Mouse (Mus musculus): ENCODE measurements around the gene Psmd8. TPM values are rescaled to one million over a fixed set of nuclear protein-coding genes. Genes with fewer than 3 reads are reported as not detected.

Psmd8 gene
- polyA plus RNA-seq, 1 experiment from 2014 or later, result 302 TPM

DNA sequence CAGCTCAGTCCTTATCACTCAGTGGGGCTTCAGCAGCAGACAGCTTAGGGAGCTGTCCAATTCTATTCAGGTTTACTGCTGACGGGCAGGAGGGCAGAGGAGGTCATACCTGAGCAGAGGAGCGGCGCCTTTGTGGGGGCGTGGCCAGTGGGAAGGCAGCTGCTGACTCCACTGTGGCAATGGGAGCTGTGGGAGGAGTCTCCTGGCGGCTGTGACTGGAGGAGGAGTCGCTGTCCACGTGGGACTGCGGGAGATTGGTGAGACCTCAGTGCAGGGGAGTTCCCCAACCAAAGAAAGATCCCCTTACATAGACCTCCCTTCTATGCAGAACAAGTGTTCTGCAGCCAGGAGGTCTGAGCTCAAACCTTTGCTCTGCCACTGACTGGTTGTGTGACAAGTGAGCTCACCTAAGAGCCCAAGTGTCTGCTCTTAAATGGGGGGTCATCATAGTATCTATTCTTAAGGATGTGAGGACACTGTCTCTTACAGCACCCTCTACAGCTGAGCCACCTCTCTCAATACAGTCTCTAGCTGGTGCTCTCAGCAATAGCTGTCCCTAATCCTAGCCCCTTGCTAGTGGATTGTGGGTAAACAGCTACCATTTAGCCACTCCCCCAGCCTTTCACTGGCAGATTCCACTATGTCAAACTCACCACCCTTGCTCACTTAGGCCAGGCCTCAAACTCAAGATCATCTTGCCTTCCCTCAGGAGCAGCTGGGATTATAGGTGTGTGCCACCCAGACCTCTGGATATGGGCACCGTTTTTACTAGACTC, 17.6 kb downstream of the Psmd8 start:
- Histone ChIP-seq H3K4me2 (replicated peaks) (no peak overlapping the region), H3K4me3 (replicated peaks; ENCODE audit: low read length) (no peak overlapping the region), H3K27ac (no peak overlapping the region), H3K9ac (no peak overlapping the region), H3K4me1 (replicated peaks; ENCODE audit: control insufficient read depth, insufficient read depth, low read length) (peaks cover 4% of the 10 kb centered on the region), H3K9me3 (ENCODE audit: control insufficient read depth, low read length) (no peaks in the 10 kb centered on the region), H3K36me3 (replicated peaks; ENCODE audit: control insufficient read depth, insufficient read depth) (peaks cover 33% of the 10 kb centered on the region), H3K27me3 (ENCODE audit: control insufficient read depth, insufficient read depth, low read length) (0 out of 2 replicates have a peak, but pooled peaks cover 5% of the 10 kb centered on the region)
- no peak for DNase-seq (ENCODE audit: low spot score)
- WGBS, result 26% methylated on average over 9 of the region's 9 CpGs
- ATAC-seq (ENCODE audit: low FRiP score), result no peak

DNA sequence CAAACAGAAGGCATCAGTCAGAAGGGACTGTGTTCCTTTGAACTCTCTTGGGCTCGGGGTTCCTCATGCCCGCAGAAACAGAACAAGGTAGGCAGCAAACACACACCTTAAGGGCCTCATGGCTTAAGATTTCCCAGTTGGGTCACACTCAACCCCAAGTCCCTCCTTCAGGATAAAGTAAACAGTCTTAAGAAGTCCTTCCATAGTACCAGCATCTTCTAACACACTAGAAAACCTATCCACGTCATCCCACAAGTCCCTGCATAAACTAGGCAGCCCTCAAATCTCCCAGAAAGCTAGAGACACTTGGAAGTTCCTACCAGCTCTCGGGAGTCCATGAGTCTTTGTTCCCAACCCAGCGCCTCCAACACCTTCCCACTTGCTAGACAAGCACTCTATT, 18.2 kb downstream of the Psmd8 start:
- no peak for ATAC-seq (ENCODE audit: low FRiP score)
- peaks cover 33% of the 10 kb centered on the region for H3K36me3 ChIP-seq (replicated peaks; ENCODE audit: control insufficient read depth, insufficient read depth)
- no peak overlapping the region for H3K27ac ChIP-seq
- 0 out of 2 replicates have a peak, but pooled peaks cover 5% of the 10 kb centered on the region for H3K27me3 ChIP-seq (ENCODE audit: control insufficient read depth, insufficient read depth, low read length)
- 80% methylated on average over 5 of the region's 5 CpGs for WGBS
- H3K9me3 ChIP-seq (ENCODE audit: control insufficient read depth, low read length), result no peaks in the 10 kb centered on the region
- DNase-seq (ENCODE audit: low spot score), result no peak
- H3K9ac ChIP-seq, result no peak overlapping the region
- H3K4me3 ChIP-seq (replicated peaks; ENCODE audit: low read length), result no peak overlapping the region
- no peaks in the 10 kb centered on the region for H3K4me1 ChIP-seq (replicated peaks; ENCODE audit: control insufficient read depth, insufficient read depth, low read length)
- H3K4me2 ChIP-seq (replicated peaks), result no peak overlapping the region

- Histone ChIP-seq H3K9me3 (ENCODE audit: control insufficient read depth, low read length) (no peaks in the 10 kb centered on the region; the same call in 1 of the 2 replicates), H3K27me3 (ENCODE audit: control insufficient read depth, insufficient read depth, low read length) (0 out of 2 replicates have a peak, but pooled peaks cover 5% of the 10 kb centered on the region), H3K4me1 (replicated peaks; ENCODE audit: control insufficient read depth, insufficient read depth, low read length) (0 out of 2 replicates have a peak, but pooled peaks cover 5% of the 10 kb centered on the region), H3K27ac (no peak overlapping the region), H3K4me3 (replicated peaks; ENCODE audit: low read length) (no peak overlapping the region), H3K4me2 (replicated peaks) (no peak overlapping the region), H3K36me3 (replicated peaks; ENCODE audit: control insufficient read depth, insufficient read depth) (peaks cover 18% of the 10 kb centered on the region), H3K9ac (no peak overlapping the region)
- whole genome bisulfite sequencing, result 0% methylated on average over 5 of the region's 5 CpGs
- ATAC-seq (ENCODE audit: low FRiP score), result no peak
- no peak for DNase-seq (ENCODE audit: low spot score)
These were observed 22.2 kb downstream of the Psmd8 start for GRCm38 (mm10) chr7:29158264-29158663.

DNA sequence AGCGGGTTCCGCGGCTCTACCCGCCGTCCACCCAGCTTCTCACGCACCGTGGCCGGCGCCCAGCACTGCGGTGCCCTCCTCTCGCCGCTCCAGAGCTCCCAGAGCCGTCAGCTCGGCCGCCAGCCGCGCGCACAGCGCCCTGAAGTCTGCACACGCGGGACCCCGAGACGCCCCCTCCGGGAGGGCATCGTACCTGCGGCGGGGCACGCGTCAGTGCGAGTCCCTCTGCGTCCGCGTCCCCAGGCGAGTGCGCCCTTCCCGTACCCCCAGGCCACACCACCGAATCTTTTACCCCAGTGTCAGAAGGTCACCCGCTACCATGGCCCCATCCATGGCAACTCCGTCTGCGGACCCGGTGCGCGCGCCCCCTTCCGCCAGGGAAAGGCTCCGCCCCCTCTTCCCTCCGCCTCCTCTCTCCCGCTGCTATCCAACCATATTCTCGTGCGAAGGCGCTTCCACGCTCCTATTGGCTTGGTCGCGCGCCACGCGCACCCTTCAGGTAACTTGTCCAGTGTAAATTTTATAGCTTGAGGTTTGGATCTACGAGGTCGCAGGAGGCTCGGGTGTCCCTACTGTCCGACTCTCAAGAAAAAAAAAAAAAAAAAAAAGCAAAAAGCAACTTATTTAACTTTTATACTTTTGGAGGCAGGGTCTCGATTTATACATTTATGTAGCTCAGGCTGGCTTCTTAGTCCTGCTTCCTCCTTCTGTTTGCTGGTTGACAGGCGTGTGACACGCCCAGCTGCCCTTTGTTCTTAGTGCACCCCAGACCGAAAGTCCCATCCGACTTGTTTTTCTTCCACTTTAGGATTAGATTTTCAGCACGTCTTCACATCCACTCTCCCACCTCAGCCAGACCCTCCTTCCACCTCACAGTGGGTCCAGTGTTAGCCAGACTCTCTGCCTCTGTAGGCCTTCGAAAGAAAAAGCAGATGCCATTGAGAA, 24.4 kb downstream of the Psmd8 start, which contains the start of gene Fam98c:
Fam98c (minus strand) TSS at position 397 of the 945 bp plus-strand sequence.
- H3K4me2 ChIP-seq (replicated peaks), result peak within 1 kb of the TSS; percentile 90
- 4% methylated on average over 68 of the region's 68 CpGs for WGBS

GRCm38 (mm10) chr7:29155196-29155837, 25.2 kb downstream of the Psmd8 start:
- Histone ChIP-seq H3K27ac (peak overlapping the region; percentile 89), H3K36me3 (replicated peaks; ENCODE audit: control insufficient read depth, insufficient read depth) (no peaks in the 10 kb centered on the region), H3K4me2 (replicated peaks) (peak overlapping the region; percentile 90), H3K9me3 (ENCODE audit: control insufficient read depth, low read length) (no peaks in the 10 kb centered on the region; the same call in 1 of the 2 replicates), H3K27me3 (ENCODE audit: control insufficient read depth, insufficient read depth, low read length) (0 out of 2 replicates have a peak, but pooled peaks cover 5% of the 10 kb centered on the region), H3K9ac (peak overlapping the region; percentile 81), H3K4me3 (replicated peaks; ENCODE audit: low read length) (peak overlapping the region; percentile 82), H3K4me1 (replicated peaks; ENCODE audit: control insufficient read depth, insufficient read depth, low read length) (0 out of 2 replicates have a peak, but pooled peaks cover 5% of the 10 kb centered on the region)
- peak; percentile 90 for ATAC-seq (ENCODE audit: low FRiP score)
- DNase-seq (ENCODE audit: low spot score), result peak; percentile 86
- WGBS, result 7% methylated on average over 37 of the region's 37 CpGs

More for the DNA sequence above, 24.4 kb downstream of the Psmd8 start, which contains the start of gene Fam98c:
- no peaks in the 10 kb centered on the region; the same call in 1 of the 2 replicates for H3K9me3 ChIP-seq (ENCODE audit: control insufficient read depth, low read length)
- peak within 1 kb of the TSS; percentile 82 for H3K4me3 ChIP-seq (replicated peaks; ENCODE audit: low read length)
- 0 out of 2 replicates have a peak, but pooled peaks cover 5% of the 10 kb centered on the region for H3K27me3 ChIP-seq (ENCODE audit: control insufficient read depth, insufficient read depth, low read length)
- peak within 1 kb of the TSS; percentile 89 for H3K27ac ChIP-seq
- no peaks in the 10 kb centered on the region; the same call in 1 of the 2 replicates for H3K36me3 ChIP-seq (replicated peaks; ENCODE audit: control insufficient read depth, insufficient read depth)
- peak; percentile 82 for DNase-seq (ENCODE audit: low spot score)
- H3K4me1 ChIP-seq (replicated peaks; ENCODE audit: control insufficient read depth, insufficient read depth, low read length), result 0 out of 2 replicates have a peak, but pooled peaks cover 5% of the 10 kb centered on the region
- peak within 1 kb of the TSS; percentile 81 for H3K9ac ChIP-seq
- ATAC-seq (ENCODE audit: low FRiP score), result peak; percentile 82

DNA sequence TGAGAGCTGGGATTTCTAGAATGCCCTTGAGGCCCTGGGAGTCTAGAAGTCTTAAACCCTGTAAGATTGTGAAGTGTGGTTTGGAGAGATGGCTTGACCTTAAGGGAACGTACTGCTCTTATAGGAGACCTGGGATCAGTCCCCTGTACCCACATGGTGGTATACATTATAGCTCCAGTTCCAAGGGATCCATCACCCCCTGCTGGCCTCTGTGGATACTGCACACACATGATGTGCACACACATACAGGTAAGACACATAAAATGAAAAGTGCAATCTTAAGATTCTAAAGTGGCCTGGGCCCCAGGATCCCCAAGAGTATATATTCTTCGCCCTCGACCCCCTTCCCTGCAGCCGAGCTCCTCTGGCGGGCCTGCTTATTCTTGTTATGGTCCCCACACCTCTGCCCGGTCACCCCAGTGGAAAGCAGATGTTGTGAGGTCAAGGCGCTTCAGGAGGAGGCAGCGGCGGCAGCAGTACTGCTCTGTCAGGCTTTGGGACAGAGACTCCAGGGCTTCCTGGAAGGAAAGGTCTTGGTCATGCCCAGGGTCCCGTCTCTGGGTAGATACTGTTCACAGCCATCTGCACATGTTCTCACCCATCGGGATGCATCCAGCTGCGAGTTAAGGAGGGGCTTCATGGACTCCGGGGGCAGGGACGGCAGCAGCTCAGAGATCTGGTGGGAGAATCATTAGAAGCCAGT, 26.3 kb downstream of the Psmd8 start:
- no peak for ATAC-seq (ENCODE audit: low FRiP score)
- Histone ChIP-seq H3K4me2 (replicated peaks) (no peak overlapping the region), H3K27me3 (ENCODE audit: control insufficient read depth, insufficient read depth, low read length) (0 out of 2 replicates have a peak, but pooled peaks cover 5% of the 10 kb centered on the region), H3K9ac (no peak overlapping the region), H3K9me3 (ENCODE audit: control insufficient read depth, low read length) (no peaks in the 10 kb centered on the region; the same call in 1 of the 2 replicates), H3K4me3 (replicated peaks; ENCODE audit: low read length) (no peak overlapping the region), H3K27ac (no peak overlapping the region), H3K4me1 (replicated peaks; ENCODE audit: control insufficient read depth, insufficient read depth, low read length) (0 out of 2 replicates have a peak, but pooled peaks cover 5% of the 10 kb centered on the region), H3K36me3 (replicated peaks; ENCODE audit: control insufficient read depth, insufficient read depth) (no peaks in the 10 kb centered on the region)
- no peak for DNase-seq (ENCODE audit: low spot score)
- WGBS, result 96% methylated on average over 14 of the region's 14 CpGs

DNA sequence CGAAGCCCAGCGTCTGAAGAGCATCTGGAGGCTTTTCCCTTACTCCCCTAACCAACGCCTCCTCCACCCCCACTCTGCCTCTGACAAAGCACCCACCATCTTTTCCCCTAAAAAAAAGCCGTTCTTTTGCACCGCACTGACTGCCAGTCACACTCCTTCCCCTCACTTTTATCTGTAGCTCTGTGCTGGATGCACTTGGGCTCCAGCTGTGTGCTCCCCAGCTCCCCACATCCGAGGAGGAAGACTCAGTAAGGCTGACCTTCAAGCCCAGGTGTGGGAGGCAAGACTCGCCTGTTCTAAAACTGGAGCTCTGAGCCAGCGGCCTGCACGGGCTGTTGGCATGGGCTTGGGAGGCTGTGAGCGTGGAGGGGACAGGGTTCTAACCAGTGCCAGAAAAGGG, 29.0 kb downstream of the Psmd8 start:
- WGBS, result 67% methylated on average over 10 of the region's 10 CpGs
- no peak overlapping the region for H3K4me3 ChIP-seq (replicated peaks; ENCODE audit: low read length)
- H3K9me3 ChIP-seq (ENCODE audit: control insufficient read depth, low read length), result no peaks in the 10 kb centered on the region; the same call in 1 of the 2 replicates
- H3K36me3 ChIP-seq (replicated peaks; ENCODE audit: control insufficient read depth, insufficient read depth), result no peaks in the 10 kb centered on the region
- H3K27ac ChIP-seq, result no peak overlapping the region
- ATAC-seq (ENCODE audit: low FRiP score) (no peak), DNase-seq (ENCODE audit: low spot score) (no peak)
- H3K4me2 ChIP-seq (replicated peaks), result no peak overlapping the region
- H3K9ac ChIP-seq, result no peak overlapping the region
- 0 out of 2 replicates have a peak, but pooled peaks cover 5% of the 10 kb centered on the region for H3K4me1 ChIP-seq (replicated peaks; ENCODE audit: control insufficient read depth, insufficient read depth, low read length)
- H3K27me3 ChIP-seq (ENCODE audit: control insufficient read depth, insufficient read depth, low read length), result no peaks in the 10 kb centered on the region

DNA sequence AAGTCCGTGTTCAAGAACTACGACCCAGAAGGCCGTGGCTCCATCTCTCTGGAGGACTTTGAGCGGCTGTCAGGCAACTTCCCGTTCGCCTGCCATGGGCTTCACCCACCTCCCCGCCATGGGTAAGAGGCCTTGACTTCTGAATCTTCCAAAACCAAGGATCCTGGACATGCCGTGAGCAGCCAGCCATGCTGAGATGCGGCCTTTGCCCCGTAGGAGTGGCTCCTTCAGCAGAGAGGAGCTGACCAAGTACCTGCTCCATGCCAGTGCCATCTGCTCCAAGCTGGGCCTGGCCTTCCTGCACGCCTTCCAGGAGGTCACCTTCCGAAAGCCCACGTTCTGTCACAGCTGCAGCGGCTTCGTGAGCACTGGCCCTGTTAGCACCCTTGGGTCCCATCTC, 31.7 kb downstream of the Psmd8 start:
- no peaks in the 10 kb centered on the region for H3K9me3 ChIP-seq (ENCODE audit: control insufficient read depth, low read length)
- no peak for ATAC-seq (ENCODE audit: low FRiP score)
- no peak for DNase-seq (ENCODE audit: low spot score)
- H3K9ac ChIP-seq, result no peak overlapping the region
- no peak overlapping the region for H3K4me3 ChIP-seq (replicated peaks; ENCODE audit: low read length)
- H3K27me3 ChIP-seq (ENCODE audit: control insufficient read depth, insufficient read depth, low read length), result no peaks in the 10 kb centered on the region
- H3K36me3 ChIP-seq (replicated peaks; ENCODE audit: control insufficient read depth, insufficient read depth), result no peaks in the 10 kb centered on the region
- no peaks in the 10 kb centered on the region for H3K4me1 ChIP-seq (replicated peaks; ENCODE audit: control insufficient read depth, insufficient read depth, low read length)
- WGBS, result 85% methylated on average over 15 of the region's 15 CpGs
- H3K4me2 ChIP-seq (replicated peaks), result no peak overlapping the region
- no peak overlapping the region for H3K27ac ChIP-seq

All from hindbrain, embryonic 14.5 days (tissue).